Mouse (Mus musculus) left cerebral cortex, adult 8-10 months (tissue): ENCODE measurements around the gene Iqgap2. TPM values are rescaled to one million over a fixed set of nuclear protein-coding genes. Genes with fewer than 3 reads are reported as not detected.

Experiments used
- DNase-seq, 2 experiments: peaks; one replicate each; pipeline ENCODE4 v3.0.0; 2022; ENCODE audit warnings: low spot score in 2 of 2
- total RNA-seq, 4 experiments: library from RNA; stranded (reverse); gene quantifications; 2 replicates each; pipeline ENCODE4 v1.2.4; 2022

The Iqgap2 gene
- total RNA-seq, 4 experiments from 2014 or later = 11.3 to 14.8 (median 13.1) TPM

DNA sequence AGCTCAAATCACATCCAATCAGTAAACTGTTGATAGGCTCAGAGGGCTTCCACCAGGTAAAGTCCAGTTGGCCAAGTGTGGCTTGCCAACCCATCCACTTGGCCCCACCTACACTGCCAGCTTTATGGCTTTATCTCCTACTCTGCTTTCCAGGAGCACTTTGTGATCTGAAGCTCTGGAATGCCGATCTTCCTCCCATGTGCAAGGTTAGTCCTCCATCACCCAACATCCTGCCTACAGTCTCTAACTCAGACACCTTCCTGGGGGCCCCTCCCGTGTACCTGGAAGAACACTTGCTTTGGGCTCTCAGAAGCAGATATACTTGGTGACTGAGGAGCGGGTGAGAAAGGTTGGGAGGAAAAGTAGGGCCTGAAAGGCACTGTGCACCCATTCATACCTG lies 300.1 kb downstream of the Iqgap2 start:
- DNase-seq = no peak

DNA sequence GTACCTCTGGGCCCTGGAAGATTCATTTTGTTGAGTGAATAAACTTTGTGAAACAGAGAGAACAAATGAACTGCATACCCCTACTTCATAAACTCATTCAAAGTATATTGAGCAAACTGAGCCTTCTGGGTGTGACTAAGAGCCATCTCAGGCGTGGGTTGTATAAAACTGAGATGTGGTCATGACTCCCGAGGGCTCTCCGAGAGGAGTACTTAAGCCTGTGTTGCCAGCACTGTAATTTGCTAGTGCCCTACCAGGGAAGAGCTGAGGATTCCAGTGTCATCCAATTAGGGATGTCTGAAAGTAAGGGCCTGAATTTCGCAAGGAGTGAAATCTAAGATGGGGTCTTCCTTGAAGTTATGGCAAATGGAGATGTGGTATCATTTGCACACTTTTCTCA lies 304.1 kb downstream of the Iqgap2 start:
- no peak for DNase-seq

DNA sequence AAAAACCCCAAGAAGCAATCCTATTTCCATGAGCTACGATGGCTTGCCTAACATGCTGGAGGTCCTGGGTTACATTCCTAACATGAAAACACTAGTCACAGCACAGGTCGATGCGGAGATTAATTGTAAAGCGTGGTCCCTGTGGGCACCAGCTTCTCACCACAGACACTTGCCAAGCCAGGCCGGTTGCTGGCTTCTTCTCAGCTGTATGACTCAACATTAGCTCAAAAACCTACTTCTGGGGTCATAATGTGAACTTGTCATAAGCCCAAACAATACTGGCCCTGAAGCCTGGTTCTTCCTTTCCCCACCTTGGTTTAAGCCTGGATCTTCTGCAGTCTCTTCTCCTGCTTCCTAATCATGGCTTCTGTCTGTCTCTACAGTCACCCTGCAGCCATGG lies 306.8 kb downstream of the Iqgap2 start:
- DNase-seq = no peak

DNA sequence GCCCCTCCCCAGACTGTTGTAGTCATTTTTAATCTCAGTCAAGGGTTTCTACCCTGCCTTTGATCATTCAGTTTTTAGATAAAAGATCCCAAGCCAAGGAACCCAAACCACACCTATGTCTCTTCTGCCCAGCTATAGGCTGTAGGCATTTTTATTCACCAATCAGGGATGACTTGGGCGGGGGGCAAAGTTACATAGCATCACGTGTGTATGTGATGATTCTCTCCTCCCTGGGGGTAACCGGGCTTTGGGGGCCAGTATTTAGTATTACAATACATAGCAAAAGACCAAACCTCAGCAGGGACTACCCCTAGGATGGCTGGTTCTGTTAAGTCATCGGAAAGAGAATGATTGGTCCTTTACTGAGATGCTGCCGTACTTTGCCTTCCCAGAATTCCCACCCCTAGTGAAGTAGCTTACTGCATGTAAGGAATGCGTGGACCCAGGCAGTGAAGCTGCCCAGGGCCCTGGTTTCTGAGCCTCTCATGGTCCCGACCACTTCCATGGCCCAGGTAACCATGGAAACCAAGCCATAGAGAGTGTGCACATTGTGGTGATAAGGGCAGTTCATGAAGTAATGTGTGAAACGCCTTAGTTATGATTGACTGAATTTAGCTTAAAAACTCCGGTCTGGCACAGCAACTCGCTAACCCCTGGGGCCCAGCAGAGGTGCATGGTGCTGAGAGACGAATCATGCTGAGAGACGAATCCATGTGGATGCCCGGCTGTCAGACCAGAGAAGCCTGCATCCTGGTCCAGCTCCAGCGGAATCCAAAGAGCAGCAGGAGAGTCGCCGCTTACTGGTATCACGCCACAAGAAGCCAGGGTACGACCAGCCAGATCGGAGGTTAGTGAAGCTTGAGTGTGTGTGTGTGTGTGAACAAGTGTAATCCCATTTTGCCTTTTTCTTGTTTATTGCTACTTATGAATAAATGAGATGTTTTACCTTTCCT lies 308.2 kb downstream of the Iqgap2 start:
- DNase-seq = no peak

DNA sequence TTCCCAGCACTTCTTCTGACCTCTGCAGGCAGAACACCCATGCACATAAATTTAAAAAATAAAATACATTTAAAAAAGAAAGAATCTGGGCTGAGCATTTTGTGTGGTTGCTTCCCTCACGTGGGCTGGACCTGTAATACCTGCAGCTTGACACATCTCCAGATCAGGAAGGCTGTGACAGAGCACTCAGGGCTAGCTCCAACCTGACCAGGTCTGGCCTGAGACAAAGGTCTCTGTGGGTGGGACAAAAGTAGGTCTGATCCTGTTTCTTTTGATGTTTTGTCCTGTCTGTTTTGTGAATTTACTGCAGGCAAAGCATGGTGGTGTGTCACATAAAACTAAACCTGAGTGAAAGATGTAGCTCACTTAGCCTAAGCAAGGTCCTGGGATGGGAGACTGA lies 309.9 kb downstream of the Iqgap2 start:
- no peak for DNase-seq

DNA sequence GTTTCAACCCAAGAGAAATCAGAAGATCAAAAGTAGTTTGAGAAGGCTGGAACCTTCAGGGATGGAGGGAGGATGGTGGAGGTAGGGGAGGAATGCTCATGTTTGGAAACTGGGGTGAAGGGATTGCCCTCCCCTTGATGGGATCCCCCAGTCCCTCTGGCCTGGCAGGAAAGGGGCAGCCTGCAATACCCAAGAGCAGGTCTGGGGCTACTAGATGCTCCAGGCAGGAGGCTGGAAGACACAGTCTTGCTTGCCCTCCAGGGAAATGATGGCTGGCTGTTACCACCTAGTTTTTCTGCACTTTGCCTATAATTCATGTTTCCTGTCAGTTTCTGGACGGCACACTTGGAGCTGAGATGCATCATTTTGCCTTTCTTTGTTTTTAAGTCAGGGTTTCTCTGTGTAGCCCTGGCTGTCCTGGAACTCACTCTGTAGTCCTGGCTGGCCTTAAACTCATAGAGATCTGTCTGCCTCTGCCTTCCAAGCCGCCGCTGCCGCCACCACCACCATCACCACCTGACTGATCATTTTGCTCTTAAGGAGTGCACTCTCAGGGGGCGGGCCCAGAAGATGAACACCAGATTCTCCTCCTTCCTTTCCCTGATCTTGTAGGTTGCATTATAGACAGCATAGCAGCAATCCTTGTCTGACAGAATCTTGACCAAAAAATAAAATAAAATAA lies 313.6 kb downstream of the Iqgap2 start:
- no peak for DNase-seq

Other genes starting within 250 kb of the Iqgap2 start
- 1 to 10 TPM in 1 of 4 experiments, under 1 TPM in 3; 0.80 to 1.2 (median 0.96) TPM for gene F2rl2, start 195.1 kb downstream of the Iqgap2 start, total RNA-seq
- 10 to 100 TPM; 25.5 to 33.6 (median 28.0) TPM for gene Gm20075, start 189.5 kb upstream of the Iqgap2 start, total RNA-seq
- gene Gm17190, start 190.1 kb upstream of the Iqgap2 start, total RNA-seq = not detected
- 10 to 100 TPM; 52.8 to 65.0 (median 57.0) TPM for gene Sv2c, start 240.7 kb upstream of the Iqgap2 start, total RNA-seq